Mouse (Mus musculus) gastrocnemius, postnatal 25 days (tissue): ENCODE measurements around the gene Tcf19. TPM values are rescaled to one million over a fixed set of nuclear protein-coding genes. Genes with fewer than 3 reads are reported as not detected.
"Not testable (repeated sequence)": the region's sequence is repeated elsewhere in the genome, so short reads cannot be mapped to it uniquely, and the experiment has no call there.

ENCODE experiments used
- DNase-seq: peaks from one replicate; pipeline ENCODE4 v3.0.0; 2022
- total RNA-seq, 2 experiments: library from RNA; stranded (reverse); gene quantifications; 1 replicate in 1 of 2; 2 replicates in 1 of 2; pipeline ENCODE4 v1.2.3; 2021

Gene Tcf19
- total RNA-seq, 2 experiments from 2014 or later = 1.5 to 2.9 TPM

GRCm38 (mm10) chr17:35532901-35533300, 16.3 kb upstream of the Tcf19 start, which contains the start of gene Psors1c2:
Gene Psors1c2, plus strand, starts transcription at chr17:35533201.
- no peak for DNase-seq

GRCm38 (mm10) chr17:35532360-35532759, 15.7 kb upstream of the Tcf19 start:
- no peak for DNase-seq

- DNase-seq = no peak
Observed at GRCm38 (mm10) chr17:35526644-35527043, 10.0 kb upstream of the Tcf19 start.

DNA sequence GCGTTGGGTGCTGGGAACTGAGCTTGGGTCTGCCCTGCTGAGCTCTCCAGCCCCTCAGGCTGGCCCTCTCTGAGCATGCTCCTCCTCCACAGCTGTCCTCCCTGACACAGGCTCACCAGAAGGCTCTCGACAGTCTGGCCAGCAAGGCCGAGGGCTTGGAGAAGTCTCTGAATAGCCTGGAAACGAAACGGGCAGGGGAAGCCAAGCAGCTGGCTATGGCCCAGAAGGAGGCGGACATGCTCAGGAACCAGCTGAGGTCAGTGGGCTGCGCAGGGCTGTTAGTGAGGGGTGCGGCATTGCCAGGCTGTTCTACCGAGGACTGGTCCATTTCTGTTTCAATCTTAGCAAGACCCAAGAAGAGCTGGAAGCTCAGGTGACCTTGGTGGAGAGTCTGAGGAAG, 7.7 kb upstream of the Tcf19 start:
- DNase-seq = no peak

GRCm38 (mm10) chr17:35517526-35517925, 902 bp upstream of the Tcf19 start:
- DNase-seq = no peak

- no peak for DNase-seq
Observed at GRCm38 (mm10) chr17:35515911-35516640, 548 bp downstream of the Tcf19 start.

GRCm38 (mm10) chr17:35514756-35515155, 1.9 kb downstream of the Tcf19 start:
- DNase-seq = no peak

DNA sequence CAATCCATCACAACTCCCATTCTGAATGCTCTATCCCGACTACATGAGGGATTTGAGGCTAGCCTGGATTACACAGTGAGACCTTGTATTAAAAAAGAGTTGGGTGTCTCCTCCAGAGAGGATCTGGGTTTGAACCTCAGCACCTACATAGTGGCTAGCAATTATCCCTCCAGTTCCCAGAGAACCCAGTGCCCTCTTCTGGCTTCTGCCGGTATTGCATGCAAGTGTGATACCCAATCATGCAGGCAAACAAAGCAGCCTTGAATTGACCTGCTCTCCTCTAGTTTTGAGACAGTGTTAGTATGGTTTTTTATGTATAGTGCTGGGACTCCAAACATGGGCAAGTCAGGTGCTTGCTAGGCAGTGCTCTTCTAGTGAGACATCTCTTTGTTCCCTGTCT, 2.7 kb downstream of the Tcf19 start:
- no peak for DNase-seq

GRCm38 (mm10) chr17:35512916-35513626, 3.6 kb downstream of the Tcf19 start:
- no peak for DNase-seq

DNA sequence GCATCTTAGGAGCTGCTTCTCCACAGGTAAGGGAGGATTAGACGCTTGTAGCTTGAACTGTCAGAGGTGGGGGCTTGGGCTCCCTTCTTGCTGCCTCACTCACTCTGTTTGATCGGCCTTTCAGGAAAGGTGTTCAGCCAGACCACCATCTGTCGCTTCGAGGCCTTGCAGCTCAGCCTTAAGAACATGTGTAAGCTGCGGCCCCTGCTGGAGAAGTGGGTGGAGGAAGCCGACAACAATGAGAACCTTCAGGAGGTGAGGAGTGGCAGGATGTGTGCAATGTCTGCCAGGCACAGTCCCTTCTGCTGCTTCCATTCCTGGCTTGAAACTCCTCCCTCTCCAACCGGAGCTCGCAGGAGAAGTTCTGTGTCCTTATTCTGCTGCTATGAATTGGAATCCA, 7.3 kb downstream of the Tcf19 start:
- no peak for DNase-seq

DNA sequence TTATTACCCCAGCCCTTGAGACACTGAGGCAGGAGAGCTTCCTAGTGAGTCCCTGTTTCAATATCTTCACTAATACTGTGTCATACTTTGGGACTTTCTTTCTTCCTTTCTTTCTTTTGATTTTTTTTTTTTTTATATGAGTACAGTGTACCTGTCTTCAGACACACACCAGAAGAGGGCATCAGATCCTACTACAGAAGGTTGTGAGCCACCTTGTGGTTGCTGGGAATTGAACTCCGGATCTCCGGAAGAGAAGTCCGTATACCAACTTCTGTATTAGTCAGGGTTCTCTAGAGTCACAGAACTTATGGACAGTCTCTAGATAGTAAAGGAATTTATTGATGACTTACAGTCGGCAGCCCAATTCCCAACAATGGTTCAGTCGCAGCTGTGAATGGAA, 8.3 kb downstream of the Tcf19 start:
- DNase-seq = not testable (repeated sequence)

- no peak for DNase-seq
Observed at GRCm38 (mm10) chr17:35507556-35508260, 8.9 kb downstream of the Tcf19 start.

- DNase-seq = no peak
Observed at GRCm38 (mm10) chr17:35506881-35507280, 9.7 kb downstream of the Tcf19 start.

GRCm38 (mm10) chr17:35505776-35506175, 10.8 kb downstream of the Tcf19 start, which contains the start of gene Pou5f1:
Gene Pou5f1, plus strand, starts transcription at chr17:35506018.
- DNase-seq = no peak

DNA sequence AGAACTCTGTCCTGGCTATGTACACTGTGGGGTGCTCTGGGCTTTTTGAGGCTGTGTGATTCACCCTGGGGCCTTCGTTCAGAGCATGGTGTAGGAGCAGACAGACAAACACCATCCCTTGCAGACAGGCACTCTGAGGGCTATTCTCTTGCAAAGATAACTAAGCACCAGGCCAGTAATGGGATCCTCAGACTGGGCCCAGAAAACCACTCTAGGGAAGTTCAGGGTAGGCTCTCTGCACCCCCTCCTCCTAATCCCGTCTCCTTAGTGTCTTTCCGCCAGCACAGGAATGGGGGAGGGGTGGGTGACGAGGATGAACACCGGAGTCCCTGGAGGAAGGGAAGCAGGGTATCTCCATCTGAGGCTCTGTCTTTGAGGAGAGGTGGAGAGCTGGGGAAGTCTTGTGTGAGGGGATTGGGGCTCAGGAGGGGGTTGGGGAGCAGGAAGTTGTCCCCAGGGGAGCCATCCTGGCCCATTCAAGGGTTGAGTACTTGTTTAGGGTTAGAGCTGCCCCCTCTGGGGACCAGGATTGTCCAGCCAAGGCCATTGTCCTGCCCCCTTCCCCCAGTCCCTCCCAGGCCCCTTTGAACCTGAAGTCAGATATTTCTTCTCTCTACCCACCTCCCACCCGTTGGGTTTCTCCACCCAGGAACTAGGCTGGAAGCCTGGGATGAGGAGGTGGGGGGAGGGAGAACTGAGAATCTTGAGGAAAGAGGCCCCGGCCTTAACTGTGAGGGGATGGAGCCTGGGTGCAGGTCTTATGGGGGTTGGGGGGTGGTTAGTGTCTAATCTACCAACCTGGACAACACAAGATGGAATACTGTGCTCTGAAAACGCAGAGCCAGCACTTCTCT, 11.8 kb downstream of the Tcf19 start:
- no peak for DNase-seq

GRCm38 (mm10) chr17:35503849-35504248, 12.8 kb downstream of the Tcf19 start:
- no peak for DNase-seq

GRCm38 (mm10) chr17:35502762-35503161, 13.9 kb downstream of the Tcf19 start:
- DNase-seq = no peak

DNA sequence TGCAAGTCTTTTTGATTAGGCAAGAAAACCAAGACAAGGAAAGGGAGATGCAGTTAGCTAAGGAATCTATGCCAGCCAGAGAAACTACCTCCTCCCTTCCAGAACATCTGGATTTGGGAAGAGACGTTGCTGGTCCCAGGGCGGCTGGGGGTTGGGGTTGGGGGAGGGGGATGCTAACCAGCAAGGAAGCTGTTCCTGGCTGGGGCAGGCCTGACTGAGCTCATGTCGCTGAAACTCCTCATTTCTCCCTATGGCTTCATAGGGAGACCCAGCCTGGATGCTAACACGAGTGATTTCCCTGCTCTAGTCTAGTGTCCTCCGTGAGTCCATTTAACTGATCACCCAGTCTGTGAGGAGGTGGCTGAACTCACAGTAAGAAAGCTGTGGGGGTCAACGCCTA, 14.4 kb downstream of the Tcf19 start:
- no peak for DNase-seq

DNA sequence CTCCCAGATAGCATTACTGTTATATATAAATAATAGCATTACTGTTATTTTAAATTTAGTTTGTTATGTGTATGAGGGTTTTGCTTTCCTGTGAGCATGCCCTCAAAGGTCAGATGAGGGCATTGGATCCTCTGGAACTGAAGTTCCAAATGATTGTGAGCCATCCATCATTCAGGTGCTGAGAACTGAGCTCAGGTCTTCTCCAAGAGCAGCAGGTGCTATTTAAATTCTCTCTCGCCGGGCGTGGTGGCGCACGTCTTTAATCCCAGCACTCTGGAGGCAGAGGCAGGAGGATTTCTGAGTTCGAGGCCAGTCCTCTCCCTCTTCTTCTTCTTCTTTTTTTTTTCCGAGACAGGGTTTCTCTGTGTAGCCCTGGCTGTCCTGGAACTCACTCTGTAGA, 19.5 kb downstream of the Tcf19 start:
- no peak for DNase-seq

- DNase-seq = no peak
Observed at GRCm38 (mm10) chr17:35490320-35490719, 26.3 kb downstream of the Tcf19 start.

- DNase-seq = no peak
Observed at GRCm38 (mm10) chr17:35488041-35488440, 28.6 kb downstream of the Tcf19 start.

DNA sequence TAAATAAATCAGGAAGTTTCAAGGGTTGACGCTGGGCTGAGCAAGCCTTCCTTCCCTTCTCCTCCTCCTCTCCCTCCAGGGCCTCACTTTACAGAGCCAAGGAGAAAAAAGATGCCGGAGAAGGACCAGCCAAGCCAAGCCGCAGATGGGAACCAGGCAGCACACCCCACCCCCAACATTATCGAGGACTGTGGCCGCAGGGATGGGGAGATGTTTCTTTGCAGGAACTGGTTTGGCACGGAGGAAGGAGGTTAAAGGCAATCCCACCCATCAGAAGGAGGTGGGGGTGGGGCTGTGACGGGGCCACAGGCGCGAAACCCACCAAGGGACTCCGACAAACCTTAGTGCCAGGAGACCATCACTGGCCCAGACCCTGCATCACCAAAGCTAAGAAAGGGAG, 29.9 kb downstream of the Tcf19 start:
- no peak for DNase-seq
